Mouse (Mus musculus) liver, embryonic 18 days (tissue): ENCODE data around the gene Smc1b. TPM values are rescaled to one million over a fixed set of nuclear protein-coding genes. Genes with fewer than 3 reads are reported as not detected.

Source experiments
- polyA plus RNA-seq: library from polyadenylated mRNA; depleted of rRNA; stranded (reverse); fragments of >200 nt; gene quantifications from 2 replicates; pipeline ENCODE4 v1.2.3, GENCODE M21; 2012; rRNA removed

Smc1b gene
- 0.57 and 0.60 TPM in 2 replicates for polyA plus RNA-seq

DNA sequence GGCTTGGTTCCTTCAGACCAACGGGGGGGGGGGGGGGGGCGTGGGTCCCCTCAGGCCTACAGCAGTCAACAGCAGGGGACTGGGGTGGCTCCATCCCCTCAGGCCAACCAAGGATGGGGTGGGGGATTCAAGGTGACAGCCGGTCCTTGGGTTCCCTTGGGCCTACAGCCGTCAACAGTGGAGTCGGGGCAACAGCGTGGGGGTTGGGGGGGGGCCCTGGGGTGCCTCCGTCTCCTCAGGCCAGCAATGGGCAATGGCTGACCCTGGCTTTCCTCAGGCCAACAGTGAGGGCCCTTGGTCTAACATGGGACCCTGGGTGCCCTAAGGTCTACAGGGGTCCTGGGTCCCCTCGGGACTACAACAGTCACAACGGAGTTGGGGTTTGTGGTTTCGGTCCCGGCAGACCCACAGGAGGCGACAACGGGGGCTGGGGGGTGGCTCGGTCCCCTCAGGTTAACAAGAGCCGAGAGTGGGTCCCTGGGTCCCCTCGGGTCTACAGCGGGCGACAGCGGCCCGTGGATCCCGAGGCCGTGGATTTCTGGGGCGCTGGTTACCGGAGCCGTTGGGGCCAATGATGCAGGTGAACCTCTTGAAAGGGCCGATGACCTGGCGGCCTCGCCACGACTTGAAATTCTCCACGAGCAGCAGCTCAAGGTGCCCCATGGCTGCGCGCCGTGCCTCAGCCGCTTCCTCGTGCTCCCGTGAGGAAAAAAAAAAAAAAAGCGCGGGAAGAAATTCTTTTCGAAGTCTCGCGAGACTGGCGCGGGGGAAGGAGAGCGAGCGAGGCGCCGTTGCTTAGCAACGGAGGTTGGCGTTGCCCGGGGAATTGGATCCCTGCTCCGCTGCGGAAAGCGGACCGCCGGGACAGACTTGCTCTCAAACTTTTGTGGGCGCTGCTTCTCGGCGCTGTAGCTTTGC is at the start of gene Smc1b, which contains the start of gene Ribc2:
Gene Smc1b (minus strand): TSS at position 690 of the 918 bp plus-strand sequence.
Gene Ribc2 (plus strand): TSS at position 804 of the 918 bp plus-strand sequence.

DNA sequence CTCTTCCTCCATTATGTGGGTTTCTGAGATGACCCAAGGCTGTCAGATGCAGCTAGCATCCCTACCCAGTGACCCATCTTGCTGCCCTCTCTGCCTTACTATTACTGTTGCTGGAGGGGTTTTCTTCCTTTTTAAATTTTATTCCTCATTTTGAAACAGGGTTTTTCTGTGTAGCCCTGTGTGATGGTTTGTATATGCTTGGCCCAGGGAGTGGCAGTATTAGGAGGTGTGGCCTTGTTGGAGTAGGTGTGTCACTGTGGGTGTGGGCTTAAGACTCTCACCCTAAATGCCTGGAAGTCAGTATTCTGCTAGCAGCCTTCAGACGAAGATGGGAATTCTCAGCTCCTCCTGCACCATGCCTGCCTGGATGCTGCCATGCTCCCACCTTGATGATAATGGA is 103.1 kb downstream of the Smc1b start, which contains the start of gene Fam118a:
Gene Fam118a (plus strand): TSS at position 301 of the 400 bp plus-strand sequence.

DNA sequence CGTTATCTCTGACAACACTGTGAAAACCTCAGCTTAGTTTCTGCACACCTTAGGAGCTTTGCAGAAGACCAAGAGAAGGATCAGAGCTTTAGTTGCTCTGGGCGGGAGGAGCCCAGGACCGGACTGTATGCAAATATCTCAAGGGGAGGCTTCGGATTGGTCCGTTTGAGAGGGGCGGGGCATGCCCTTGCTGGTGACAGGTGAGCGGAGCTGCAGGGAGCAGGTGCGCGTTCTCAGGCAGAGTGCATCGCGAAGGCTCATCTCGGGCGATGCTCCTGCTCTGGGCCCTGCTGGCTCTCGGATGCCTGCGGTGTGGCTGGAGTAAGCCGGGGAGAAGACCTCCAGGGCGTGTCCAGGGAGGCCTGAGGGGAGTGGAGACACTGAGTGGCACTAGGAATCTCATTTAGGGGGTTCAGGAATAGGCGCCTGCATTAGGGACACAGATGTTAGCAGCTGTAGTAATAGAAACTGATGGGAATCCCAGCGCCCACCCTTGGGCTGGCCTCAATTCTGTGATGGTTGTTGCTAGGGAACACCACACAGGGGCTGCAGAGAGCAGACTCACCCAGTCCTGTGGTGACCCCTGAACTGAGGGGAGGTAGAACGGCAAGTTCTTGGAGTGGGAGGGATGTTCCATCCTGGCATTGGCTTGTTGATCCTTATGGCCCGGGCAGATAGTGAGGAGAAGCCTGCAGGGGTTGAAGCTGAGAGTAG is 114.7 kb downstream of the Smc1b start, which contains the start of gene Upk3a:
Gene Upk3a (plus strand): TSS at position 191 of the 714 bp plus-strand sequence.

Other genes with a start within 250 kb of the Smc1b start
- 0.26 and 0.28 TPM in 2 replicates for gene Gm29666, start 211.9 kb downstream of the Smc1b start, polyA plus RNA-seq
- gene Nup50, start 208.6 kb downstream of the Smc1b start, polyA plus RNA-seq: 7.2 and 7.7 TPM in 2 replicates
- 2.3 TPM in 2 replicates for gene 5031439G07Rik, start 143.4 kb downstream of the Smc1b start, polyA plus RNA-seq
- not detected in 2 replicates for gene Upk3a, start 114.8 kb downstream of the Smc1b start, polyA plus RNA-seq
- gene Fam118a, start 103.0 kb downstream of the Smc1b start, polyA plus RNA-seq: 2.4 and 3.1 TPM in 2 replicates
- gene Ribc2, start 114 bp upstream of the Smc1b start, polyA plus RNA-seq: not detected in 2 replicates
- gene Fbln1, start 74.0 kb upstream of the Smc1b start, polyA plus RNA-seq: 2.9 and 3.0 TPM in 2 replicates
- 52.0 and 56.6 TPM in 2 replicates for gene Atxn10, start 204.3 kb upstream of the Smc1b start, polyA plus RNA-seq